Mouse (Mus musculus) regulatory T cell (primary cell): ENCODE measurements around the gene Celsr1.

Experiments used
- in situ Hi-C: fragments of 300-600 bp; cut with MboI, MseI; formaldehyde crosslinking; loops from one replicate; pipeline ENCODE4 v1.15.1; 2025; ENCODE audit warnings: high pct_unique_total_duplicates

Celsr1 gene

GRCm38 (mm10) chr15:85998525-85999230 lies 34.9 kb downstream of the Celsr1 start:
- in situ Hi-C loops: no loop called here

GRCm38 (mm10) chr15:85996031-85996765 lies 37.4 kb downstream of the Celsr1 start:
- in situ Hi-C loops: no loop called here

- in situ Hi-C loops: no loop called here
Observed at GRCm38 (mm10) chr15:85994906-85995608, 38.5 kb downstream of the Celsr1 start.

GRCm38 (mm10) chr15:85993931-85994583 lies 39.5 kb downstream of the Celsr1 start:
- in situ Hi-C loops: no loop called here

GRCm38 (mm10) chr15:85993386-85993785 lies 40.2 kb downstream of the Celsr1 start:
- in situ Hi-C loops: no loop called here

GRCm38 (mm10) chr15:85992125-85992495 lies 41.5 kb downstream of the Celsr1 start:
- in situ Hi-C loops: no loop called here

GRCm38 (mm10) chr15:85991453-85992124 lies 42.0 kb downstream of the Celsr1 start:
- in situ Hi-C loops: no loop called here

GRCm38 (mm10) chr15:85990696-85991443 lies 42.7 kb downstream of the Celsr1 start:
- in situ Hi-C loops: no loop called here

- in situ Hi-C loops: no loop called here
Observed at GRCm38 (mm10) chr15:85987896-85988295, 45.7 kb downstream of the Celsr1 start.

- in situ Hi-C loops: no loop called here
Observed at GRCm38 (mm10) chr15:85986170-85986569, 47.4 kb downstream of the Celsr1 start.

GRCm38 (mm10) chr15:85985601-85986000 lies 48.0 kb downstream of the Celsr1 start:
- in situ Hi-C loops: no loop called here

- in situ Hi-C loops: no loop called here
Observed at GRCm38 (mm10) chr15:85983131-85983530, 50.4 kb downstream of the Celsr1 start.

- in situ Hi-C loops: no loop called here
Observed at GRCm38 (mm10) chr15:85982416-85982775, 51.2 kb downstream of the Celsr1 start.

- in situ Hi-C loops: no loop called here
Observed at GRCm38 (mm10) chr15:85981768-85982415, 51.7 kb downstream of the Celsr1 start.

- in situ Hi-C loops: loop anchor here (5.0 kb wide), 1 partner anchor 50 kb away; no protein-coding TSS in a partner anchor
Observed at GRCm38 (mm10) chr15:85977086-85977485, 56.5 kb downstream of the Celsr1 start.

- in situ Hi-C loops: loop anchor here (5.0 kb wide), 1 partner anchor 52 kb away; no protein-coding TSS in a partner anchor
Observed at GRCm38 (mm10) chr15:85975746-85976145, 57.8 kb downstream of the Celsr1 start.

- in situ Hi-C loops: no loop called here
Observed at GRCm38 (mm10) chr15:85971596-85971995, 62.0 kb downstream of the Celsr1 start.

GRCm38 (mm10) chr15:85970441-85970840 lies 63.1 kb downstream of the Celsr1 start:
- in situ Hi-C loops: no loop called here

- in situ Hi-C loops: no loop called here
Observed at GRCm38 (mm10) chr15:85969707-85970153, 63.8 kb downstream of the Celsr1 start.

- in situ Hi-C loops: no loop called here
Observed at GRCm38 (mm10) chr15:85969291-85969690, 64.3 kb downstream of the Celsr1 start.
